Mouse (Mus musculus) layer of hippocampus, postnatal 14 days (tissue): ENCODE measurements around the gene Grin2c. TPM values are rescaled to one million over a fixed set of nuclear protein-coding genes. Genes with fewer than 3 reads are reported as not detected.
A peak's percentile ranks its signal among the peaks of the same experiment; 100 is the strongest.

Experiments used
- DNase-seq, 2 experiments: peaks; one replicate each; pipeline ENCODE4 v3.0.0; 2021 to 2022; ENCODE audit warnings: low spot score in 2 of 2, mixed read lengths in 1 of 2
- total RNA-seq, 2 experiments: library from RNA; stranded (reverse); gene quantifications; 2 replicates each; pipeline ENCODE4 v1.2.3; 2021

The Grin2c gene
- total RNA-seq, 2 experiments from 2014 or later = 41.7 to 47.0 TPM

DNA sequence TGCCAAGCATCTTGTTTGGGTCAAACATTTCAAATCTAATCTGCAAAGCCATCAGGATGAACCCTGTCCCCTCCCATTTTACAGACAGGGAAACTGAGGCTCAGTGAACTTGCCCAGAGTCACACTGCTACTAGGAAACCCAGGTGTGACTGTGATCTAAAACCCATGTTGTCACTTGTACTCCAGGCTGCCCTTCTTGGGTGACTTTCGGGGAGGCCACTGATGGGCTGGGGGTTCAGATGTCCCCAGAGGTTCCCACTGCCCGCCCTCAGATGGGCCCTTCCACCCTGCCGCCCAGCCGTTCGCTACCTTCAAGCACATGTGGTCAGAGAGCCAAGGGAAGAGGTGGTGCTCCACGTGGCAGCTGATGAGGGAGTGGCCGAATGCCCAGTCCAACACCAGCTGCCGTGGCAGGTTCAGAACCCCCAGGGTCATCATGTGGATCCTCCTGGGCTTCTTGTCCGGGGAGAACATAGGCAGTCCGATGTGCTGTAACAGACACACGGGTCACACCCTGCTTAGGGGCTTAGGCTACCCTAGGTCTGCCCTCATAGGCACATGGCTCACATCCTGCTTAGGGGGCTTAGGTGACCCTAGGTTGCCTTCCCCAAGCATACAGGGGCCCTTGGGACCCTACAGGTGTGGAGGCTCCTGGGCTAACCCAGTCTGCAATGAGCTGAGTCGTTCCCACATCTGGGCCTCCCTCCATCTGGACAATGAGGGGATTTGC is 17.0 kb upstream of the Grin2c start:
- no peak for DNase-seq

GRCm38 (mm10) chr11:115283486-115283765 is 16.4 kb upstream of the Grin2c start:
- no peak for DNase-seq

GRCm38 (mm10) chr11:115282723-115283485 is 15.9 kb upstream of the Grin2c start:
- DNase-seq = peak; percentile 28 to 65

DNA sequence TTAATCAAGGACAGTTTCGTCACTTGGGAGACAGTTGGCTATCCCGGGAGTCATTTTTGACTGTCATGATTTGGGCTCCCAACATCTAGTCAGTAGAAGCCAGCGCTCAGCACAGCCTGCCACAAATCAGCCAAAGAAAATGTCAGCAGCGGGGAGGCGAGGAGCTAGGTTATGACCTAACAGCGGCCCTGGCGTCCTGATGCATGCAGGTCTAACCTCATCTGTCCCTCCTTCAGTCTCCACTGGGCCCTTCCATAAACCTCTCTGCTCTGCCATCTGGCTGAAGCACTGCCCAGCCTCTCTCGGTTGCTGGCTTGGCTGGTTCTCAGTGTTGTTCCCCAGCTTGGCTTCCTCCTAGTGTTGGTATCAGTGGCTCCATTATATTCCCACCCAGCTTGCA is 15.3 kb upstream of the Grin2c start:
- peak; percentile 63 to 77 for DNase-seq

DNA sequence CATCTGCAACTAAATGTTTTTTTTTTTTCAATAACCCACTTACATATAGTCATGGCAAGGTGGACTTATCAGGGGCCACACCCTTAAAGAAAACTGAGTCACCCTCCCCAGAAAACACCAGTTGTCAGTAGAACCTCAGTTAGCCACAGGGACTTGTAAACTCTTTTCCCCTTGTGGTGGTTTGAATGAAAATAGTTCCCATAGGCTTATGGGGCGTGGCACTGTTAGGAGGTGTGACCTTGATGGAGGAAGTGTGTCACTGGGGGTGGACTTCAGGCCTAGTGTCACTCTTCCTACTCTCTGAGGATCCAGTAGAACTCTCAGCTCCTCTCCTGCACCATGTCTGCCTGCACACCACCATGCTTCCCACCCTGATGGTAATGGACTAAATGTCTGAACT is 12.7 kb upstream of the Grin2c start:
- DNase-seq = no peak

GRCm38 (mm10) chr11:115278176-115278575 is 11.1 kb upstream of the Grin2c start:
- no peak for DNase-seq

- DNase-seq = no peak
Measured at GRCm38 (mm10) chr11:115277604-115277975, 10.5 kb upstream of the Grin2c start.

GRCm38 (mm10) chr11:115276780-115277603 is 9.9 kb upstream of the Grin2c start, which contains the start of gene Fdxr:
TSS of gene Fdxr (minus strand) at chr11:115277050.
- DNase-seq = peak; percentile 95 to 99

GRCm38 (mm10) chr11:115275954-115276353 is 8.9 kb upstream of the Grin2c start:
- DNase-seq = no peak

GRCm38 (mm10) chr11:115275509-115275908 is 8.5 kb upstream of the Grin2c start:
- no peak for DNase-seq

DNA sequence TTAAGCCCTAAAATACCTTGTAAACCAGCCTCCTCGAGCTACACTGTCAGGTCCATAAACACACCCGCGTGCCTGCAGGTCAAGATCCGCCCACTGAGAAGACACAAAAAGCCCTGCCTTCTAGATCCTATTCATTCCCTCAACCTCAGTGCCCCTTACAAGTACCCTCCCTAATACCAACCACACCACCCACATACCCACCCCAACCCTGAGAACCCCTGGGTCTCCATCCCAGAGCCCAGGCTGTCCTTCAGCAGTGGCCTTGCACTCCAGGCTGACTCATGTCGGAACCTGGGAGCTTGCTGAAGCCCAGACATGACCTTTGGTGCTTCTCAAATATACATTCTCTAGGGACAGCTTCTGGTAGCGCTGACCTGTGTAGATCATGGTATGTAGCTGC is 7.7 kb upstream of the Grin2c start:
- no peak for DNase-seq

DNA sequence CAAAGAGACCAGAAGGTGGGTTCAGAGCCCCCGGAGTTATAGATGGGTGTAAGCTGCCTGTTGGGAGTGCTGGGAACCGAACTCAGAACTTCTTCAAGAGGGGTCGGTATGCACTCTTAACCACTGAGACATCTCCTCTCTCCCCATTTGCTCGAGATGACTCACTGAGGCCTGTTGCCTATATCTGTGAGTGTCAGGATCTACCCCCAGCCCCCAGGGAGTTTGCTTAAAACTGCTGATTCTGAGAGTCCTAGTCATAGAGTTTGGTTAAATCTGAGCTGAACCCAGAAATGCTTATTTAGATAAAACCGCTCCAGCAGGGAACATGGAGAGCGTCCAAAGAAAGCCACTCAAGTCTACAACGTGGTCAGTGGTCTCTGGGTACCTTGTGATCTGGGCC is 7.1 kb upstream of the Grin2c start:
- DNase-seq = no peak

DNA sequence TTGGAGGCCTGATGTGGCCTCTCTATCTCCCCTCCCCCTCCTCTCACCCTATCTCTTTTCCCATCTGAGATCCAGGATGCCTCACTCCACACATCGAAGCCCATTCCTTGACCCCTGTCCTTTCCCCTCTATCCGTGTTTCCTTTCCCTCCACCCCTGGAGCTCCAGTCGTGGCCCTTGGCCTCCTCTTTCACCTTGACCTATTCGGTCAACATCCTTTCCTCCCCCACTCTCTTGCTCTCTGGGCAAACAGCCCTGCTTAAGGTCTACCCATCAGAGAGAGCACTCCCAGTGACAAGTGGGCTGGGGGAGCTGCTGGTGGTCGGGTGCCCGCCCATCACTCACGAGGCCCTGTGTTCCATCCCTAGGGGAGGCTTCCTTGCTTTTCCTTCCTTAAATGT is 6.7 kb upstream of the Grin2c start:
- no peak for DNase-seq

GRCm38 (mm10) chr11:115272894-115273498 is 6.0 kb upstream of the Grin2c start:
- no peak for DNase-seq

- DNase-seq = no peak
Measured at GRCm38 (mm10) chr11:115271481-115271880, 4.4 kb upstream of the Grin2c start.

GRCm38 (mm10) chr11:115271052-115271451 is 4.0 kb upstream of the Grin2c start:
- DNase-seq = no peak

DNA sequence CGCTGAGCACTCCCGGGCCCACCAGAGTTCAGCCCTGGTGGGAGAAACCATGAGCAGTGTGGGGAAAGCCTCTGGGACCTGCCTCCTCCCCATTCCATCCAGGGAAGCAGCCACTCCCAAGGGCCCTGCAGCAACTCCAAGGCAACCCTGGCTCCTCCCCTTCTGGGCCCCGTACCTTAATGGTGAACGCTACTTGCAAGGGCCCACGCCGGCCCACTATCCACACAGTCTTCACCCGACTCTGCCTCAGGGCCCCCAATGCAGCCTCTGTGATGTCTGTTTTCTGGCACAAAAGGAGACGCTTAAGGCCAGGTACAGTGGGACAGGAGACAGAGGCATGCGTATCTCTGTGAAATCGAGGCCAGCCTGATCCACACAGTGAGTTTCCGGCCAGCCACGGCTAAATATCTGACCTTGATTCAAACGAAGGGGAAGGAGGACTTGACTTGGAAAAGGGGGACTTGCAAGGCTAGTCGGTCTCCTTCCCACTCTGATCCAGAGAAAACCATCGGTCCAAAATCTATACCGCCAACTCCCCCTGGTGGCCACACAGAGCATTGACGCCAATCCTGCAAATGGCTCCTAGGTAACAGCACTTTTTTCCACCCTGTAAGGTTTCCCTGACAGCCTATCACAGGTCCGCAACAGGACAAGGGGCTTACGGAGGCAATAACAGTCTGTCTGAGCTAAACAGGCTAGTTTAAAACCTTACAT is 3.3 kb upstream of the Grin2c start:
- peak; percentile 87 to 89 for DNase-seq

DNA sequence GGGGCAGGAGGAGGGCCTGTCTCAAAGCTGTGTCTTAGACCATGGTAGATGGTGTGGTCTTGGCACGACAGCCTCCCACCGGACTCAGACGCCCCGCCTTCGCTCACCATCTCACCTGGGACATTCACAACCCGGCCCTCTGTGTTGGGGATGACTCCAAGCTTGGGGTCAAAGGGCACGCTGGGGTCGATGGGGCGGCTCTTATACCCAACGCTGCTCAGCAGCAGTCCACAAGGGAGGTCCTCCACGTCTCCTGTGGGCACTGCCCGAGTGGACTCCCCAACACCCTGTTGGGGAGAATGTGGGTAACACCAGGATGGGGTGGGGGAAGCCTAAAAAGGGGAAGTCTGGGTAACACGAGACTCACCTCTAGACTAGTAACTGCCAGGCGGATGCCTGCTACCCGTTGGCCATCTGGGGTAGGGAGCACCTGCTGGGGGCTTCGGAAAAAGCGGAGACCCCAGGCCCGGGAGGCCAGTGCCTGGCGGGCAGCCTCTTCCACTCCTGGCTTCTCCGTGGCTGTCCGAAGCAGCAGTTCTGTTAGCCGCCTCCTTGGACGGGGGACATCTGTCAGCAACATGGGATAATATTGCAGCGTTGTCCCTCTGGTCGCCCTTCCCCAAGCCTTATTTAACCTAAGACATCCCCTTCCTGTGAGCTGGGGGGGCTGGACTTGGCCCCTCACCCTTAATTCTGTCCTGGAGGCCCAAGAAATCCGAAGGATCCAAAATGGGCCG is 2.5 kb upstream of the Grin2c start:
- DNase-seq = no peak

- no peak for DNase-seq
Measured at GRCm38 (mm10) chr11:115267958-115268357, 915 bp upstream of the Grin2c start.

GRCm38 (mm10) chr11:115266400-115266778 is 654 bp downstream of the Grin2c start:
- no peak for DNase-seq
